Mouse (Mus musculus): ENCODE data around the gene Slco4a1. TPM values are rescaled to one million over a fixed set of nuclear protein-coding genes. Genes with fewer than 3 reads are reported as not detected.

The Slco4a1 gene
- polyA plus RNA-seq (2015; fragmentation: Nextera tagmentation; extraction: Ambion mirVana) = 4.2 and 5.6 TPM in 2 replicates

DNA sequence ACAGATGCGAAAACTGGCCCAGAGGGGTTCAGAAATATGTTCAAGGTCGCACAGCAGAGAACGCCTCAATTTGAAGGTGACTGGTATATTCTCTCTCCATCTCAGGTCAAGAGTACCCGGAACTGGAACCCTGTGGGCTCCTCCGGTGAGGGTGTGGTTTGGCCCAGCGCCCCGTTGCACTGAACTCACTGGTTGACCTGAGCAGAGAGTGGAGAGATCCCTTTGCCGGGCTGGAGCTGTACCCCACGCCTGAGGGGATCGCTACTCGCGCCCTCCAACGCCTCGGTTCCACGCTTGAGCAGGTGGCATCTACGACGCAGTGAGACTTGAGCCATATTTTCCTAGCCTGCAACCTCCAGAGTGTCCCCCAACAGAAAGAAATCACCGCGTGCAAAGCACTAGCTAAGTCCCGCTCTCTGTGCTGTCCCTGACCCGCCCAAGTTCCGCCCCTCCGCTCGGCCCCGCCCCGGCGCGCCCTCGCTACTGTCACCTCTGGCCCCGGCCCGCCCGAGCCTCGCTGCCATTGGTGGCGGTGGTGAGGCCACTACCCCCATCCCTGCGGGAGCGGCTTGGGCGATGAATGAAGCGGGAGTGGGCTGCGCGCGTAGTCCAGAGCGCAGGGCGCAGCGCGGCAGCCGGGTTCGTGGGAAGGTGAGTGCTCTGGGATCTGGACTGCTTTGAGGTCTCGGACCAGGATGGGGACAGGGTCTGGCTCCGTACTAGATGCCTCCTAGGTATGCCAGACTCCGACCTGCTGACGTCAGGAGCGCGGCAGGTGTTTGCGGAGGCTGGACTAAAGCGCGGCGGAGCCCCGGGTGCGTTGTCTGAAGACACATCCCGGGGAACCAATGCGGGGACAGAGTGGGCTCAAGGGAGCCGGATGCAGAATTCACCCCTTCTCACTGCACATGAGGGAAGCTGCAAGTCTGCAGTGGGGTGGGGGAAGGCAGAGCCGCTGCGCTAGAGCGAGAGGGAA lies at the start of gene Slco4a1:
Gene Slco4a1, plus strand, starts transcription at position 523 of the 976 bp plus-strand sequence.
- WGBS = 2% methylated on average over 65 of the region's 65 CpGs
- Histone ChIP-seq H3K4me2 (replicated peaks; ENCODE audit: low read depth) (peak within 1 kb of the TSS; percentile 71), H3K4me1 (replicated peaks; ENCODE audit: control insufficient read depth, insufficient read depth) (no peaks in the 10 kb centered on the region; the same call in 1 of the 2 replicates), H3K9ac (ENCODE audit: low read length) (peak within 1 kb of the TSS; percentile 47), H3K27me3 (ENCODE audit: control insufficient read depth, insufficient read depth, low read length) (no peaks in the 10 kb centered on the region; the same call in 1 of the 2 replicates), H3K36me3 (ENCODE audit: control insufficient read depth, insufficient read depth, low read length) (no peaks in the 10 kb centered on the region), H3K9me3 (ENCODE audit: control insufficient read depth, low read length) (no peaks in the 10 kb centered on the region), H3K27ac (replicated peaks) (peak within 1 kb of the TSS; percentile 65), H3K4me3 (ENCODE audit: low read depth, low read length) (peak within 1 kb of the TSS; percentile 49)
- TF ChIP-seq CTCF (IDR thresholded peaks at IDR 0.05; ENCODE audit: low read depth) (no peak), EP300 (optimal IDR thresholded peaks at IDR 0.05) (no peak)
- peak; percentile 96 for DNase-seq (ENCODE audit: low spot score)
- ATAC-seq (ENCODE audit: low FRiP score, low TSS enrichment) = peak; percentile 95

DNA sequence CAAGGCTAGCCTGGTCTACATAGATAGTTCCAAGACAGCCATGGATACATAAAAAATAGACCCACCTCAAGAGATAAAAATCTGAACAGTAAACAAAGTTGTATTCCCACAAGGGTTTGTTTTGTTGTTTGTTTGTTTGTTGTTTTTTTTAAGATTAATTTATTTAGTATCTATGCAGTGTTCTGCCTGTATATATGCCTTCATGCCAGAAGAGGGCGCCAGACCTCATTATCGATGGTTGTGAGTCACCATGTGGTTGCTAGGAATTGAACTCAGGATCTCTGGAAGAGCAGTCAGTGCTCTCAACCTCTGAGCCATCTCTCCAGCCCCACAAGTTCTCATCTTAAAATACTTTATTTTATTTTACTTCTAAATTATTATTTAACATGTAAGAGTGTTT lies 47.6 kb upstream of the Slco4a1 start:
- Histone ChIP-seq H3K4me1 (replicated peaks; ENCODE audit: control insufficient read depth, insufficient read depth) (no peaks in the 10 kb centered on the region), H3K4me2 (replicated peaks; ENCODE audit: low read depth) (no peak overlapping the region), H3K9ac (ENCODE audit: low read length) (no peak overlapping the region), H3K27me3 (ENCODE audit: control insufficient read depth, insufficient read depth, low read length) (no peaks in the 10 kb centered on the region), H3K4me3 (ENCODE audit: low read depth, low read length) (no peak overlapping the region), H3K9me3 (ENCODE audit: control insufficient read depth, low read length) (no peaks in the 10 kb centered on the region), H3K36me3 (ENCODE audit: control insufficient read depth, insufficient read depth, low read length) (no peaks in the 10 kb centered on the region), H3K27ac (replicated peaks) (no peak overlapping the region)
- TF ChIP-seq CTCF (IDR thresholded peaks at IDR 0.05; ENCODE audit: low read depth) (peak; percentile 20), EP300 (optimal IDR thresholded peaks at IDR 0.05) (no peak)
- 24% methylated on average over 2 of the region's 2 CpGs for WGBS
- ATAC-seq (ENCODE audit: low FRiP score, low TSS enrichment) = no peak
- no peak for DNase-seq (ENCODE audit: low spot score)

DNA sequence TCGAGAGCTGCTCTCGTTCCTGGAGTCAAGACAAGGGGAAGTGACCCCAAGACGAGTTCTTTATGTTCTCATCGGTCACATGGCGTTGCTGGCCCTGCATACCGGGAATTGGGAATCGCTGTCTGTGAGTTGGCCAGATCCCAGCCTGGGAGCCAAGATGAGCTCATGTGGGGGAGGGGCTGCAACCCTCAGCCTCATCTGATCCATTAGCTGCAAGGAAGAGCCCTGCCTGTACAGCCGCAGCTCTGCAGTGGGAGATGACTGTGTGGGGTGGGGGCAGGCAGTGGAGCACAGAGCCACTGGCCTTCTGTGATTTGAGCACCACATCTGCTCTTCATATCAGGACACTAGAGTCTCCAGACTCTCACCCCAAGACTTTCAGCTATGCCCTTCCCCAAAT lies 45.6 kb upstream of the Slco4a1 start:
- no peak for DNase-seq (ENCODE audit: low spot score)

DNA sequence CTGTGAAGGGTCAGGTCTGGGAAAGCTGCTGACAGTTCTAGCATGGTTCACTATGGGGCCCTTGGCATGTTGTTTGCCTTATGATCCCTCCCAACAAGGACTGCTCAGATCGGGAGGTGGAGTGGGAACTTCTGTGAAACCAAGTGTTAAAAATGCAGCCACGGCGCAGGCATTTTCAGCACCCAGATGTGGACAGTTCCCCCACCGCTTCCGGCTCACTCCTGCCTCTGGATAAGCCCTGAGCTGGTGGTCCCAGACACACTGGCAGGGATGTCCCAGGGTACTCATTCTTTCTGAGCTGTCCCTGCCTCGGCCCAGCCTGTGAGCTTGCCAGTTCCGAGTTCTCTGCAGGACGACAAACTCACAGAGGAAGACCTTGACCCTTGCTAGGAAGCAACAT lies 45.0 kb upstream of the Slco4a1 start:
- Histone ChIP-seq H3K27ac (replicated peaks) (no peak overlapping the region), H3K36me3 (ENCODE audit: control insufficient read depth, insufficient read depth, low read length) (no peaks in the 10 kb centered on the region), H3K27me3 (ENCODE audit: control insufficient read depth, insufficient read depth, low read length) (no peaks in the 10 kb centered on the region), H3K4me1 (replicated peaks; ENCODE audit: control insufficient read depth, insufficient read depth) (no peaks in the 10 kb centered on the region), H3K4me2 (replicated peaks; ENCODE audit: low read depth) (no peak overlapping the region), H3K9ac (ENCODE audit: low read length) (no peak overlapping the region), H3K9me3 (ENCODE audit: control insufficient read depth, low read length) (no peaks in the 10 kb centered on the region), H3K4me3 (ENCODE audit: low read depth, low read length) (no peak overlapping the region)
- TF ChIP-seq CTCF (IDR thresholded peaks at IDR 0.05; ENCODE audit: low read depth) = no peak
- TF ChIP-seq EP300 (optimal IDR thresholded peaks at IDR 0.05) = no peak
- DNase-seq (ENCODE audit: low spot score) (peak; percentile 29), ATAC-seq (ENCODE audit: low FRiP score, low TSS enrichment) (no peak)
- 11% methylated on average over 8 of the region's 8 CpGs for WGBS

More for the DNA sequence above, 45.6 kb upstream of the Slco4a1 start:
- H3K4me2 ChIP-seq (replicated peaks; ENCODE audit: low read depth) = no peak overlapping the region
- H3K36me3 ChIP-seq (ENCODE audit: control insufficient read depth, insufficient read depth, low read length) = no peaks in the 10 kb centered on the region
- H3K27ac ChIP-seq (replicated peaks) = no peak overlapping the region
- no peaks in the 10 kb centered on the region for H3K27me3 ChIP-seq (ENCODE audit: control insufficient read depth, insufficient read depth, low read length)
- TF ChIP-seq EP300 (optimal IDR thresholded peaks at IDR 0.05) = no peak
- no peak for TF ChIP-seq CTCF (IDR thresholded peaks at IDR 0.05; ENCODE audit: low read depth)
- no peak overlapping the region for H3K4me3 ChIP-seq (ENCODE audit: low read depth, low read length)
- no peak for ATAC-seq (ENCODE audit: low FRiP score, low TSS enrichment)
- H3K9ac ChIP-seq (ENCODE audit: low read length) = no peak overlapping the region
- no peaks in the 10 kb centered on the region for H3K9me3 ChIP-seq (ENCODE audit: control insufficient read depth, low read length)
- H3K4me1 ChIP-seq (replicated peaks; ENCODE audit: control insufficient read depth, insufficient read depth) = no peaks in the 10 kb centered on the region
- 66% methylated on average over 8 of the region's 8 CpGs for WGBS

DNA sequence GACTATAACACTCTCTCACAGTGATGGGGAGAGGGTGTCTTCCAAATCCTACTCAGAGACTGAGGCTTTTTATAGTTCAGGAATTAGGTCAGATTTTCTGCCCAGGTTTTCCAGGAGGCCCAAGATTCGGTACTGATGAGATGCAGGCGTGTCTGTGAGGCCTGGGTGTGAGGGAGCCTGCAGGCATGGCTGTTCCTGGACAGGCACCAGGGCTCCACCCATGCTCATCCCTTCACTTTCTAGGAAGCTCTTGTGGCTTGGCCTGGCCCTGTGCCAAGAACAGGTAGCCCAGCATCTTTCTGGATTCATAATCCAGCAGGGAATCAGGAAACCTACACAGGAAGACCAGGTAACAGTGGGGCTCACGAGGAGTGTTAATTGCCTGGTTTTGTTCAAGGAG lies 40.4 kb upstream of the Slco4a1 start:
- H3K27ac ChIP-seq (replicated peaks) = no peak overlapping the region
- H3K36me3 ChIP-seq (ENCODE audit: control insufficient read depth, insufficient read depth, low read length) = no peaks in the 10 kb centered on the region
- no peak for ATAC-seq (ENCODE audit: low FRiP score, low TSS enrichment)
- H3K4me1 ChIP-seq (replicated peaks; ENCODE audit: control insufficient read depth, insufficient read depth) = no peaks in the 10 kb centered on the region
- TF ChIP-seq EP300 (optimal IDR thresholded peaks at IDR 0.05) (no peak), CTCF (IDR thresholded peaks at IDR 0.05; ENCODE audit: low read depth) (no peak)
- H3K9me3 ChIP-seq (ENCODE audit: control insufficient read depth, low read length) = no peaks in the 10 kb centered on the region
- no peak for DNase-seq (ENCODE audit: low spot score)
- H3K4me2 ChIP-seq (replicated peaks; ENCODE audit: low read depth) = no peak overlapping the region
- H3K9ac ChIP-seq (ENCODE audit: low read length) = no peak overlapping the region
- H3K4me3 ChIP-seq (ENCODE audit: low read depth, low read length) = no peak overlapping the region
- H3K27me3 ChIP-seq (ENCODE audit: control insufficient read depth, insufficient read depth, low read length) = no peaks in the 10 kb centered on the region
- WGBS = 50% methylated on average over 3 of the region's 3 CpGs

DNA sequence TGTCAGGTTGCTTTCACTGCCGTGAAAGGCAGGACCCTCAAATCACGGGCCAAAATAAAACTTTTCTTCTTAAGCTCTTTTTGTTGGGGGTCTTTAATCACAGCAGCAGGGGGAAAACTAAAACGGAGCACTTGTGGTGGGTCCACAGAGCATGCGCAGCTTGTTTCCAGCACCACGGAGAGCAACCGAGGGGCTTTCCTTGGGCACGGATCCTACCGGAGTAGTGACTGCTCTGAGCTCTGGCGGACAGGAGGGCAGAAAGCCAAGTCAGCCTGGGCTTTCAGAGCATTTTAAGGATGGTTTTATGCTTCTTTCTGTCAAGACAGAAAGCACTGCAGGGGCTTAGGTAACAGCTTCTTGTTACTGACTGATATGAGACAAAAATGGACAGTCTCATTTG lies 38.3 kb upstream of the Slco4a1 start:
- DNase-seq (ENCODE audit: low spot score) (peak; percentile 37), ATAC-seq (ENCODE audit: low FRiP score, low TSS enrichment) (no peak)
- H3K27ac ChIP-seq (replicated peaks) = no peak overlapping the region
- H3K4me2 ChIP-seq (replicated peaks; ENCODE audit: low read depth) = no peak overlapping the region
- H3K27me3 ChIP-seq (ENCODE audit: control insufficient read depth, insufficient read depth, low read length) = no peaks in the 10 kb centered on the region
- H3K9me3 ChIP-seq (ENCODE audit: control insufficient read depth, low read length) = no peaks in the 10 kb centered on the region
- no peak overlapping the region for H3K4me3 ChIP-seq (ENCODE audit: low read depth, low read length)
- no peaks in the 10 kb centered on the region for H3K4me1 ChIP-seq (replicated peaks; ENCODE audit: control insufficient read depth, insufficient read depth)
- WGBS = 15% methylated on average over 9 of the region's 9 CpGs
- H3K36me3 ChIP-seq (ENCODE audit: control insufficient read depth, insufficient read depth, low read length) = no peaks in the 10 kb centered on the region
- TF ChIP-seq EP300 (optimal IDR thresholded peaks at IDR 0.05) (no peak), CTCF (IDR thresholded peaks at IDR 0.05; ENCODE audit: low read depth) (no peak)
- no peak overlapping the region for H3K9ac ChIP-seq (ENCODE audit: low read length)
